In genomic region chr6:128361901-128362300, GRCm38 (mm10) we compare ENCODE assay signal across 8 mouse cellular contexts. TPM values are rescaled to one million over a fixed set of nuclear protein-coding genes. Genes with fewer than 3 reads are reported as not detected.
DNase-seq lines count a peak whose midpoint lies in the region; ATAC-seq lines count a peak whose summit lies in the region.

No protein-coding gene starts in this region.

- peak overlapping the region; percentile 84 for H3K4me2 ChIP-seq in heart, embryonic 15.5 days

- peak overlapping the region; percentile 94 for H3K27ac ChIP-seq in heart, embryonic 15.5 days
- peak overlapping the region; percentile 99 for H3K27ac ChIP-seq in hindbrain, embryonic 10.5 days

- no peaks in the 10 kb centered on the region for H3K27me3 ChIP-seq in heart, embryonic 15.5 days
- no peaks in the 10 kb centered on the region for H3K27me3 ChIP-seq in hindbrain, embryonic 10.5 days (ENCODE audit: insufficient read depth, poor library complexity, severe bottlenecking)

- no peak for ATAC-seq in heart, embryonic 15.5 days (replicated peaks; ENCODE audit: insufficient number of reproducible peaks, insufficient read depth, low FRiP score, low read depth)
- peak; percentile 11; the same call in 1 of the 2 replicates for ATAC-seq in megakaryocyte-erythroid progenitor cell, adult 5-6 weeks (replicated peaks; ENCODE audit: low FRiP score, low TSS enrichment, poor library complexity, severe bottlenecking)
- ATAC-seq in inflammation-experienced regulatory T-cells, adult 6 months = no peak

- 15% methylated on average over 9 of the region's 9 CpGs for WGBS in heart, embryonic 15.5 days
- 22% methylated on average over 9 of the region's 9 CpGs for WGBS in hindbrain, embryonic 10.5 days

- H3K36me3 ChIP-seq in heart, embryonic 15.5 days = peaks cover 30% of the 10 kb centered on the region
- H3K36me3 ChIP-seq in hindbrain, embryonic 10.5 days = peaks cover 47% of the 10 kb centered on the region

- H3K9ac ChIP-seq in heart, embryonic 15.5 days = peak overlapping the region; percentile 76

- DNase-seq in heart, adult 8-10 months (ENCODE audit: low spot score) = no peak
- peak; percentile 26 for DNase-seq in NIH3T3 (ENCODE audit: low read depth)
- DNase-seq in hindbrain, embryonic 10.5 days (ENCODE audit: low spot score) = no peak
- no peak for DNase-seq in thymus, postnatal 36 days
- DNase-seq in gastrocnemius, adult 18-20 months (ENCODE audit: low spot score) = no peak

- peaks cover 39% of the 10 kb centered on the region for H3K4me1 ChIP-seq in heart, embryonic 15.5 days (replicated peaks)
- H3K4me1 ChIP-seq in hindbrain, embryonic 10.5 days (replicated peaks) = peaks cover 55% of the 10 kb centered on the region

- no peaks in the 10 kb centered on the region for H3K9me3 ChIP-seq in heart, embryonic 15.5 days (replicated peaks)
- H3K9me3 ChIP-seq in hindbrain, embryonic 10.5 days = no peaks in the 10 kb centered on the region

- H3K4me3 ChIP-seq in heart, embryonic 15.5 days = peak overlapping the region; percentile 80
- H3K4me3 ChIP-seq in hindbrain, embryonic 10.5 days = peak overlapping the region; percentile 87

RNA-seq across cellular contexts. Expression of gene Rhno1, which starts 0.8 kb away (rescaled TPM):
- 69.7 and 80.4 TPM in 2 replicates for polyA plus RNA-seq in heart, embryonic 15.5 days (2015; fragmentation: Nextera tagmentation; extraction: Ambion mirVana)
- total RNA-seq in heart, adult 8-10 months (2022) = 10 to 100 TPM in 3 of 4 experiments, 1 to 10 TPM in 1; 9.4 to 12.5 (median 10.8) TPM
- 177 and 192 TPM in 2 replicates for polyA plus RNA-seq in hindbrain, embryonic 10.5 days (2016; fragmentation: Nextera tagmentation; extraction: Ambion mirVana)
- 82.4 and 109 TPM in 2 replicates for total RNA-seq in megakaryocyte-erythroid progenitor cell, adult 5-6 weeks (2014; fragmentation: Nextera tagmentation)
- 53.5 and 57.2 TPM in 2 replicates for total RNA-seq in megakaryocyte-erythroid progenitor cell, adult 5-6 weeks (2017)
- 1 to 10 TPM; 6.2 to 6.7 TPM for total RNA-seq in gastrocnemius, adult 18-20 months (2021)
- 10 to 100 TPM; 62.0 to 75.7 (median 67.7) TPM for polyA plus RNA-seq in inflammation-experienced regulatory T-cells, adult 6 months (2017; shearing (Covaris generic))

RNA-seq across cellular contexts. Expression of gene Foxm1, which starts 0.9 kb away (rescaled TPM):
- 18.1 and 28.4 TPM in 2 replicates for polyA plus RNA-seq in heart, embryonic 15.5 days (2015; fragmentation: Nextera tagmentation; extraction: Ambion mirVana)
- total RNA-seq in heart, adult 8-10 months (2022) = under 1 TPM; 0.25 to 0.76 (median 0.49) TPM
- polyA plus RNA-seq in hindbrain, embryonic 10.5 days (2016; fragmentation: Nextera tagmentation; extraction: Ambion mirVana) = 61.2 and 67.0 TPM in 2 replicates
- total RNA-seq in megakaryocyte-erythroid progenitor cell, adult 5-6 weeks (2014; fragmentation: Nextera tagmentation) = 60.1 and 63.2 TPM in 2 replicates
- total RNA-seq in megakaryocyte-erythroid progenitor cell, adult 5-6 weeks (2017) = 5.8 and 6.7 TPM in 2 replicates
- under 1 TPM; 0.11 to 0.19 TPM for total RNA-seq in gastrocnemius, adult 18-20 months (2021)
- 1 to 10 TPM; 2.0 to 9.6 (median 2.7) TPM for polyA plus RNA-seq in inflammation-experienced regulatory T-cells, adult 6 months (2017; shearing (Covaris generic))

RNA-seq across cellular contexts. Expression of gene Tulp3, which starts 6.2 kb away (rescaled TPM):
- 9.0 and 13.3 TPM in 2 replicates for polyA plus RNA-seq in heart, embryonic 15.5 days (2015; fragmentation: Nextera tagmentation; extraction: Ambion mirVana)
- total RNA-seq in heart, adult 8-10 months (2022) = 1 to 10 TPM; 6.6 to 9.9 (median 7.8) TPM
- 19.1 and 21.4 TPM in 2 replicates for polyA plus RNA-seq in hindbrain, embryonic 10.5 days (2016; fragmentation: Nextera tagmentation; extraction: Ambion mirVana)
- total RNA-seq in megakaryocyte-erythroid progenitor cell, adult 5-6 weeks (2014; fragmentation: Nextera tagmentation) = 0.33 and 2.6 TPM in 2 replicates
- total RNA-seq in megakaryocyte-erythroid progenitor cell, adult 5-6 weeks (2017) = 0.47 and 8.3 TPM in 2 replicates
- total RNA-seq in gastrocnemius, adult 18-20 months (2021) = 1 to 10 TPM; 6.3 to 8.2 TPM
- polyA plus RNA-seq in inflammation-experienced regulatory T-cells, adult 6 months (2017; shearing (Covaris generic)) = 1 to 10 TPM in 1 of 3 experiments, under 1 TPM in 2; 0.92 to 1.3 (median 0.98) TPM

RNA-seq across cellular contexts. Expression of gene Tex52, which starts 13.4 kb away (rescaled TPM):
- polyA plus RNA-seq in heart, embryonic 15.5 days (2015; fragmentation: Nextera tagmentation; extraction: Ambion mirVana) = 0.18 and 0.39 TPM in 2 replicates
- not detected for total RNA-seq in heart, adult 8-10 months (2022)
- polyA plus RNA-seq in hindbrain, embryonic 10.5 days (2016; fragmentation: Nextera tagmentation; extraction: Ambion mirVana) = 0.62 and 0.86 TPM in 2 replicates
- total RNA-seq in megakaryocyte-erythroid progenitor cell, adult 5-6 weeks (2014; fragmentation: Nextera tagmentation) = 0.87 TPM in 1 of 2 replicates, not detected in the other
- 1.3 TPM in 1 of 2 replicates, not detected in the other for total RNA-seq in megakaryocyte-erythroid progenitor cell, adult 5-6 weeks (2017)
- total RNA-seq in gastrocnemius, adult 18-20 months (2021) = not detected
- polyA plus RNA-seq in inflammation-experienced regulatory T-cells, adult 6 months (2017; shearing (Covaris generic)) = under 1 TPM in 1 of 3 experiments, not detected in 2; 0.30 TPM

RNA-seq across cellular contexts. Expression of gene Gm44596, which starts 13.4 kb away (rescaled TPM):
- polyA plus RNA-seq in heart, embryonic 15.5 days (2015; fragmentation: Nextera tagmentation; extraction: Ambion mirVana) = not detected in 2 replicates
- not detected for total RNA-seq in heart, adult 8-10 months (2022)
- polyA plus RNA-seq in hindbrain, embryonic 10.5 days (2016; fragmentation: Nextera tagmentation; extraction: Ambion mirVana) = not detected in 2 replicates
- not detected in 2 replicates for total RNA-seq in megakaryocyte-erythroid progenitor cell, adult 5-6 weeks (2014; fragmentation: Nextera tagmentation)
- total RNA-seq in megakaryocyte-erythroid progenitor cell, adult 5-6 weeks (2017) = not detected in 2 replicates
- not detected for total RNA-seq in gastrocnemius, adult 18-20 months (2021)
- polyA plus RNA-seq in inflammation-experienced regulatory T-cells, adult 6 months (2017; shearing (Covaris generic)) = not detected

Comparison
In these comparisons a context has a peak if more than half of its experiments do, and no peak if none do; other contexts are left out.
1. RNA of gene Rhno1, which starts 0.8 kb away (total RNA-seq): 53.5 to 109 TPM in megakaryocyte-erythroid progenitor cell, adult 5-6 weeks; 9.4 to 12.5 TPM in heart, adult 8-10 months and 6.2 to 6.7 TPM in gastrocnemius, adult 18-20 months; every median in the first group is over 4 times any median in the second.